Mouse (Mus musculus): ENCODE data around the gene Lpp.

DNA sequence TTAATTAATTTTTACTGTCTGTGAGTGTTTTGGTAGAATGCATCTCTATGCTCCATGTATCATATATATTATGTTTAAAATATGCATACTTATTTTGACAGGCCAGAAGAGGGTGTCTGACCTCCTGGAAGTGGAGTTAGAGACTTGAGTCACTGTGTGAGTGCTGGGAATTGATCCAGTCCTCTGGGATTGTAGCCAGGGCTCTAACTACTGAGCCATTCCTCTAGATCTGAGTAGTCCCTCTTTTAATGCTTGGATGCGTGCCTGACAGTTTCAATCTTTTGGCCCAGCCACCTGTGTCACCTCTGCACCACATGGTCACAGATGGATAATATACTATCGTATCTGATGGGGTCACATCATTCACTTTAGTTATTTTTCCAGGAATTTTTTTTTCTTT, 138.4 kb downstream of the Lpp start:
- no peak for TF ChIP-seq CTCF (IDR thresholded peaks at IDR 0.05; ENCODE audit: insufficient read depth, low read depth, low read length)
- TF ChIP-seq POLR2A (IDR thresholded peaks at IDR 0.05; ENCODE audit: insufficient read depth, low read depth, low read length): no peak
